Mouse (Mus musculus) cerebral cortex, adult 2 months (tissue): Measurements from ENCODE around the gene Spata48.

Experiments used
- WGBS: fragments of 180-500 bp; shearing (Covaris S2); methylation state at CpG from one replicate; pipeline ENCODE4 v1.1.7; 2018; 5-methylcytosine and 5-hydroxymethylcytosine counted together

The Spata48 gene

DNA sequence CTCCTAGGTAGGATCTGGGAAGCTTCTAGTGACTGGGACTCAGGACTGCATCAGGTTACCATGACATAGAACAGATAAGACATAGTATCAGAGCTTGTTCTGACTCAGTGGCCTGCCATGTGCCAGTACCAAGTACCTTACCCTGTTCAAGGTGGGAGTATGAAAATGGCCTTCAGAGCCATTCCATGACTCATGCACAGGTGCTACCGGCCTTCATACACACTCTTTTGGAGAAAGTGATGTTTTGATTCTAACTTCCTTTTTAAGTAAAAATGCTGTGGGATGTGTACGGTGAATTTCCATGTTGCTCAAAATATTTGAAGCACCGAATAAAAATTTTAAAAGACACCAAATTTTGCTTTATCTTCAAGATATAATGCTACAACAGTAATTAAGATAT is 84.1 kb downstream of the Spata48 start:
- WGBS: 76% methylated on average over 3 of the region's 3 CpGs

DNA sequence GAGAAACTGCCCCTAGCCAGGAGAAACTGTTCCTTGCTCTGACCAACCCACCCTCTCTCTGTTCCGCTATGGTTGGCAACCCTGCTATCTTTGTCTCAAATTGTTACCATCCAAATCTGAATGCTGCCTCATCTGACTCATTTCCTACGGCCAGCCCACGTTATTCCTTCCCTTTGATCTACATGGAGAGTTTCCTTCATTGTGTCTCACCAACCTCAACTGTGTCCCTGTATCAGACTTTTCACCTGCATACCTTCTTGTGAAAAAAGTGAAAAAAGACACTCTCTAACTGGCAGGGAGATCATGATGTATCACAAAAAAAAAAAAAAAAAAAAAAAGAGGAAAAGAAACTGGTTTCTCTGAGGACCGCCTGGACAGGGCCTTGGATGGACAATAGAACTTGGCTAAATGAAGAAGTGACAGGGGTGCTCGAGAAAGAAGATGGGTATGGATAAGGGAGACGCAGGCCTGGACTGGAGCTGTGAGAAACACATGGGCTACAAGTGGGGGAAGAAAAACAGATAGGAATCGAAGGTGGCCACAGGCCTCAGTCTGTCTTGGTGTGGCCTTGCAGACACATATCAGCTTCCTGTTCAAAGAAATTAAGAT is 85.1 kb downstream of the Spata48 start:
- 71% methylated on average over 7 of the region's 7 CpGs for WGBS

DNA sequence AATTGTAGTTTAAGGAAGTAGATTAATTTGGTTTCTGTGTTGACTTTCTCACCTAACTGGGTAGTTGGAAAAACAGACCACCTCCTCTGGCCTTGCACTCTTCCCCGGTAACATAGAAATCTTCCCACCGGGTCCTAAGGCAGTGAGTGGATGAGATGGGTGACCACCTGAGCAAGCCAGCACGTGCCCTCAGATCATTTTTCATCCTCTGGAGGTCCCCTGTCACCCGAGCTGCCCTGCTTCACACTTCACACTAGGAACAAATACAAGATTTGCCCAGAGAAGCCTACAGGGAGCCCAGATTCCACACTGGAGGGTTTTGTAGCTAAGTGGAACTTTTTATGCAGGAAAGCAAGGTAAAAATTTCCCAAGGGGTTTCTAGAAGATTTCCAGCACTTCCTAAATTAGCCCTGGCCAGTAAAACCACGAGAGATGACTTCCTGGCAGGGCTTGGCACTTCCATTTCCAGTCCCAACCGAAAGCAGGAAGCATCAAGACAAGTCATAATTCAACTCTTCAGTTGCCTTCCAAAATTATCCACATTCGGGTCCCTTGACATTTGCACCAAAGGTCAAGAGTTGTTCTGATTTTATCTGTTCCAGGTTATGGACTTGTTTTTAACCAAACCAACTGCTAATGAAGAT is 85.8 kb downstream of the Spata48 start:
- 84% methylated on average over 7 of the region's 7 CpGs for WGBS

DNA sequence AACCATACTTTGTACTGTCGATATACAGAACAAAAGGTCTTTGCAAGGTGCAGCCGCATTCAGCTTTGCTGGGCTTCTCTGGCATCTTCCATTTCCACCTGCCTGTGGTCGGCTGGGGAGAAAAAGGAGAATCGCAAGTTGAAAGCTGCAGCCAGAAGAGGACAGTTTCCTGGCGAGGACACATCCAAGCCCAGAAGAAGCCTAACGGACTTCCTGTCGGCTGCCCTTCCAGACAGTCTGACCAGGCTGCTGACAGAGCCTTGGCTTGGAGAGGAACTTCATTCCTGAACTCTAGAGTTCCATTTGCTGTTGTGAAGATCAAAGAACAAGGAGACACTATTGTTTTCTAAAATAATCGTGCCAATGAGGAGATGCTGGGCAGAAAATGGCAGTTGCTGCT is 93.7 kb downstream of the Spata48 start:
- 72% methylated on average over 8 of the region's 8 CpGs for WGBS

DNA sequence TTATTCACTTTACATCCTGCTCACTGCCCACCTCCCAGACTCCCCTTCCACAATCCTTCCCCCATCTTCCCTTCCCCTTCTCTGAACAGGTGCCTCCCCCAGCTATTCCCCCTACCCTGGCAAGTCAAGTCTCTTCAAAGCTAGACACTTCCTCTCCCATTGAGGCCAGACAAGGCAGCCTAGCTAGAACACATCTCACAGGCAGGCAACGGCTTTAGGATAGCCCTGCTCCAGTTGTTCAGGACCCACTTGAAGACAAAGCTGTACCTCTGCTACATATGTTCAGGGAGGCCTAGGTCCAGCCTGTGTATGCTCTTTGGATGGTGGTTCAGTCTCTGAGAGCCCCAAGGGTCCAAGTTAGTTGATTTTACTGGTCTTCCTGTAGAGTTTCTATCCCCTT is 94.3 kb downstream of the Spata48 start:
- WGBS: 84% methylated on average over 1 of the region's 1 CpGs

DNA sequence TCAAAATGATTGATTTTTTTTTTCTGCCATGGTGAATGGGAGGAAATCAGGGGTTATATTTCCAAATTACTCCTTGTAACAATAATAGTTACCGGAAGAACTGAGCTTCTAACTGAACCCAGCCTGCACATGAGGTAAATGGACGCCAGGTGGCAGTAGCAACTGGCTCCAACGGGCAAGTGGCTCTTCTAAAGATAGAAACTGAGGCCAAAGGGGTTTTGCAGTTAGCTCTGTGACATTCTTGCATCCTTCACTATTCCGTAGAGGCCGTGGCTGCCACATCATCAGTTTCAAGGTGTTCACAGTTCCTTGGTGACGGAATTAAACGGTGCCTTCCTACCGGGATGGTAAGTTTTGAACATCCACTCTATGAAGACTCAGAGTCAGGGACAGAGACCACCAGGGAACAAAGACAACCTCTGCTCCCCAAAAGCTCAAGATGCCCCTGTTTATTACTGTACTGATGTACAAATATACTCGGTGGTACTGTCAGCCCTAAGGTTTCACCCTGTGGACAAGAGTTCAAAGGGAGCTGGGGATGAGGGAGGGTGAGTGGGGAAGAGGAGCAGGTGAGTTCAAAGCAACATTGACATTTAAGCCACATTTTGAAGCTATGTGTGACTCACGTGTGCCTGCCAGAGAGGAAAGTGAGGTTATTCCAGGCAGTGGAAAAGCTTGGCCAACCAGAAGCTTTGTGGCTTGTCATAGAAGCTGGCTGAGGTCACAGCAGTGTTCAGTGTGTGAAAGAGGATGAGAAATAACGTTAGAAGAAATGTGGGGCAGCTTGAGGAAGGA is 95.5 kb downstream of the Spata48 start:
- 49% methylated on average over 11 of the region's 11 CpGs for WGBS

DNA sequence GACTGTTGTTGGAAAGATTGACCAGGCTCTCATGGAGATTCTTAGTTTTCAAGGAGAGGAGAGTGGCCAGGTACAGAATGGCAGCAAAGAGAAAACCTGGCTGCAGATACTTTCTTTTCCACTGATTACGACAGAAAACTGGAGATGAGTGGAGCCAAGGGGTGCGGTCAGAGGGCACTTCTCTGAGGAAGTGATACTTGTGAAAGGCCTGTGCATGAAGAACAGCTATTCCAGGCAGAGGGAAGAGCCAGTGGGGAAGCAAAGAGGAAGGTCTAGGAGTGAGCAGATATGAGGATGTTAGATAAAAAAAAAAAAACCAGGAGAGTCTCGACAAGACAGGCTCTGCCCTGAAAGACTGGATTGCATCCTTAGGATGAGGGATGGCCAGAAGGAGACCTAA is 96.8 kb downstream of the Spata48 start:
- 80% methylated on average over 3 of the region's 3 CpGs for WGBS

DNA sequence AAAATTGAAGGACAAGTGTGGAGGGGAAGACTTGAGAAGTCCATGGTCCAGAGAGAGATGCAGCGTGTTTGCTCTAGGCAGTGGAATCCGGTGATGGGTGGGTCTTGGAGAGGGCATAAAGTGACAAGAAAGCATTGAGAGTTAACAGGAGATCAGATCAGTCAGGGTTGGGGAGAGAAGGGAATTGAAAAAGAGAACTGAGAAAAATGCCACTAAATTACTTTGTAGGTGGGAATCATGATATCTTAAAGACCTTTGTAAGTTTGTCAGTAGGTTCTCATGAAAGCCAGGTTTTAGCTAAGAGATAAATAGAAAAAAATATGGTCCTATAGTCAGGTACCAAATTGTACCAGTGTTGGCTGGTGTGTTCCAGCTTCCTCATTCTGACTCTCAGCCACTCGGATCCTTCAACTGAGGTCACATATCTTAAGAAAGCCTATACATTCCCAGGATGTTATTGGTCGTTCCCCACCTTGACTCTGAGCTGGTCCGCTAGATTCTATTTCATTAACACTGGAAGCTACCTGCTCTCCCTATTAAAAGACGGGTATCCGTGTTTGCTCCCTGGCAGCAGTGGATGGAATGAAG is 97.3 kb downstream of the Spata48 start:
- WGBS: 80% methylated on average over 7 of the region's 7 CpGs

DNA sequence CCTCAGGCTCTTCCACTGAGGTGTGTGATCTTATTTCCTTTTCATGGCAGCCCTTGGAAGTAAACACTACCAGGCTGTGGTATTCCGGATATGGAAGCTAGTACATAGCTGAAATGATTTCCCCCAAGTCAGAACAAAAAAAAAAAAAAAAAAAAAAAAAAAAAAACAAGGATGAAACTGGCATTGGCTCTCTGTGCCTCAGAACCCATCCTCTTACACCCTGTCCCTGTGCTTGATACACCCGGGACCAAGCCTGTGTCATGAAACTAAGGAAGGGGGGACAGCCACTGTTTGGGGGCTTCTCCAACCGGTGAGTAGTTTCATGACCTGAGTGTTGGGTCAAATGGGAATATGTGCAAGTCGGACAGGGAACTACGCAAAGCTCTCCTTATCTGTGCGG is 99.2 kb downstream of the Spata48 start:
- 92% methylated on average over 6 of the region's 6 CpGs for WGBS

DNA sequence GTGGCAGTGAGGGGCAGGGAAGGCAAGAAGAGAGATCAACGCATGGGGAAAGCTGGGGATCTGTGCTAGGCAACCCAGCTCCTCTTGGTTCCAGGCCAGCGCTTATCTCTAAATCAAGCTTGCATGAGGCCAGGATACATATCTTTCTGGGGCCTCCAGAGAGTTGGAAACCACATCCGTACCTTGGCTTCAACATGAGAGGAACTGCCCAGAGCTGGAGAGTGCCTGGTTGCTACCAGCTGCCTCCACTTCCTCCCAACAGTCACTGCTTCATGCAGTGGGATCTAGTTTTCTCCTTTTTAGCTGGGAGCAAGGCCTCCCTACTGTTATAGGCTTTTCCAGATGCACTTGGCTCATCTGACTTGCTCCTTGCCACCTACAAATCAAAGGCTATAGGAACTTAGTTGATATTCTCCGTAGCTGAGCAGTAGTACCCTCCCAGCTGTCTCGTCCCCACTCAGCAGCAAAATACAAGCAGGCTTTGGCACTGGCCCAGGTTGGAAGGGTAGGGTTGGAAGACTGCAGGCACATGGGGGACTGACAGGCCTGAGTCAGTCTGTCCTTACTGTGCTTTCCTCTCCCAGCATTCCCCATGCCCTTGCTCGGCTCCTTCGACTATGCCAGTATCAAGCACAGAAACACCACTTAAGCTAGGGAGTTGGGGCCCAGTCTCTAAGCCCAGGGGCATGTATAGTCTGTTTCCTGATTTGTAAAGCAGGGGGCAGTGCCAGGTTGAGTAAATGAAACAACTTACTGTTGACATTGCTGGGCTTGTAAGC is 102.6 kb downstream of the Spata48 start:
- WGBS: 77% methylated on average over 7 of the region's 7 CpGs
